Mouse (Mus musculus) cerebellum, adult 9-10 months (tissue): ENCODE measurements around the gene Flt3l.
"Not testable (repeated sequence)": the region's sequence is repeated elsewhere in the genome, so short reads cannot be mapped to it uniquely, and the experiment has no call there.

Experiments
- DNase-seq: peaks from one replicate; pipeline ENCODE4 v3.0.0; 2022

Gene Flt3l

DNA sequence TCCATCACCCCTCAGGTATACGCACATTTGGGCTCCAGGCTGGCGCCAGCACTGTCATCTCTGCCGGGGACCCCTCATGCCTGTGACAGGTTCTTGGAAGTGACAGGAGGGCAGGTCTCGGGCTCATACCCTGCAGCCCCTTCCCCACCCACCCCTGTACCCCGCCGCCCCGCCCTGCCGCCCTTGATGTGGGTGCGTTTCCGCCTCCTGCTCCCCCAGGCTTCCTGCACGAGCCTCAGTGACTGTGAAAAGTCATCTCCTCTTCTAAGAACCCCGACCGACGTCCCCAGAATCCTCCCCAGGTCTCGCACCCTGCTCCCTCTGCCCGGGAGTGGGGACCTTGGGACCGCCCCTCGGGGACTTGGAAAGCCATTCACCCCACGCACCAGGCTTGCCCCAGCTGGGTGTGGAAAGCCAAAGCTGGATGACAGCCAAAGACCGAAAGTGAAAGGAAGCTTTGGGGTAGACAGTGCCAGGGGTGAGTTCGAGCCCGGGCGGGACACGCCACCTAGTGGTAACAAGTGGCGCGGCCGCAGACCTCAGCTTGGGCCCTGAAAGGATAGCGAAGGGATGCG is at the start of gene Flt3l, which contains the start of gene Gm45713:
Gene Flt3l, minus strand, starts transcription at position 440 of the 575 bp plus-strand sequence.
Gene Gm45713, minus strand, starts transcription at position 239 of the 575 bp plus-strand sequence.
- peak; percentile 94 for DNase-seq

DNA sequence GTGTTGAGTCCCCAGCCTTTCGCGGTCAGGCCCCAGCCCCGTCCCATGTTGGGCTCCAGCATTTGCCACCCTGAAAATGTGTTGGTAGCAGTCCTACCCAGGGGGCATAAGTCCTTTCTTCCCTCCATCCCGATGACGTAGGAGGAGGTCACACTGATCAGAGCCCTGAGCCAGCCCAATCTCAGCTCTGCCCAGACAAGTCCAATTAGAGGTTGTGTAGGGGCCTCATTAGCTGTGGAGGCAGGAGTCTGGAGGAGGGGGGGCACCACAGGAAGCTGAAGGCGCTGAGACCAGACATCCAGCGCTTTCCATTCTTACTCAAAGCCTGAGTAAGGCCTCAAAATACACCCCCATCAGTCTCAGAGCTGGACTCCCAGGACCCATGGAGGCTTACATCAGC is 49.7 kb upstream of the Flt3l start:
- no peak for DNase-seq

DNA sequence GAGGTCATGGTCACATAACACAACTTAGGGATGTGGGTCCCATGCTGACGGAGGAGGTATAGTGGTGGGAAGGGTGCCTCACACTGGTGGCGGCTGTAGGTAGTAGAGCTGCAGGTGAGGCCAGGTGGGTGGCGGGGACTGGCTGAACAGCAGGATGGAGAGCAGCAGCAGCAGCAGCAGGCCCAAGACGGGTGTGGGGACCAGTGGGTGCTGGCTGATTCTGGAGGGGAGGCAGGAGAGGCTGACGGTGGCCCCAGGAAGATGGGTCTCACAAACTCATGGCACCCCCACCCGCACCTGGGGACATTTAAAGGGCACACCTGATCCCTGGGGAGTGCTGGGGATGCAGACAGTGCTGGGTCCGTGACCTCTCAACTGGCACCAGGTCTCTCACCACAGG is 47.4 kb upstream of the Flt3l start:
- no peak for DNase-seq

DNA sequence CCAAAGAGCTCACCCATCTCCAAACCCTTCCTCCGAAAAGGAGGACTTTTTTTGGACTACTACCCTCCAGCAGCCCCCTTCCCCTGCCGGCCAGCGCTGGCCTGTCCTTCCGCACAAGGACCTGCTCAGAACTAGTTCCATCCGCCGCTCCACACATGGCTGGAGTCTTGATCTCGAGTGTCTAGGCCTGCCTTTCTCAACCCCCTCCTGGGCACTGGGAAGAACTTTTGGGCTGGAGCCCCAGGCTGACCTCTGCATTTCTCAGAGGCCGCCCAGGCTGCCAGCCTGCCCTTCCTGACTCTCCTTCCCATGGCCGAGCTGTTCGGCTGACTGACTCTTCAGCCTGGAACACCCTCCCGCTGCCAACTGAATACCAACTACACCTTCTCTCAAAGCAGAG is 46.4 kb upstream of the Flt3l start:
- DNase-seq, result peak; percentile 51

DNA sequence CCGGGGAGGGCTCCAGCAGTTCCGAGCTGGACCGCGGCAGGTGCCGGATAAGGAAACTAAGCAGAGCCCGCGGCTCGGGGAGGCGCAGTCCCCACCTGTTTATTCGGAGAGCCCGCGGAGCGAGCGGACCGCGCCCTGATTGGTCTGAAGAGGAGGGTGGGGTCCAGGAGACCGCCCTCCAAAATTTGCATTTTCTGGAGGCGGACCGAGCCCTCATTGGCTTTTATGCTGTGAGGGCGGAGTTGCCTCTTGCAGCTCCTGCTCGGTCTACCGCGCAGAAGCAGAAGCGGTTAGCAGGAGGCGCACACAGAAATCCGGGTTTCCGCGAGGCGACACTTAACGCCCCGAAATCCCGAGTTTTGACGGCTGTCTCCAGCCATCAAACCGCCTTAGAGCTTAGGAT is 46.0 kb upstream of the Flt3l start:
- peak; percentile 89 for DNase-seq

DNA sequence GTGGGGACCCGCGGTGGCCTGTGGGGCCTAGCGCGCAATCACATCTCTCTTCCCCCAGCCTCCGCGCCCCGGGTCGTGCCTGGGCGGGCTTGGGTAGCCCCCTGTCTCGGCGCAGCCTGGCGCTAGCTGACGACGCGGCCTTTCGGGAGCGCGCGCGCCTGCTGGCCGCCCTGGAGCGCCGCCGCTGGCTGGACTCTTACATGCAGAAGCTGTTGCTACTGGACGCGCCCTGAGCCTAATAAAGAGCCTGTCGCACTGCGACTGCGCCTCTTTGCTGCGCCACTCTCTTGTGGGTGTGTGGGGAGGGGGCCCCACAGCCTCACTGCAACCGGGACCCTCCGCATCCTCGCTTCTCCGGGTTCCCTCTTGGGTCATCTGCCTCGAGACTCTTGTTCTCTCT is 45.3 kb upstream of the Flt3l start:
- DNase-seq, result no peak

DNA sequence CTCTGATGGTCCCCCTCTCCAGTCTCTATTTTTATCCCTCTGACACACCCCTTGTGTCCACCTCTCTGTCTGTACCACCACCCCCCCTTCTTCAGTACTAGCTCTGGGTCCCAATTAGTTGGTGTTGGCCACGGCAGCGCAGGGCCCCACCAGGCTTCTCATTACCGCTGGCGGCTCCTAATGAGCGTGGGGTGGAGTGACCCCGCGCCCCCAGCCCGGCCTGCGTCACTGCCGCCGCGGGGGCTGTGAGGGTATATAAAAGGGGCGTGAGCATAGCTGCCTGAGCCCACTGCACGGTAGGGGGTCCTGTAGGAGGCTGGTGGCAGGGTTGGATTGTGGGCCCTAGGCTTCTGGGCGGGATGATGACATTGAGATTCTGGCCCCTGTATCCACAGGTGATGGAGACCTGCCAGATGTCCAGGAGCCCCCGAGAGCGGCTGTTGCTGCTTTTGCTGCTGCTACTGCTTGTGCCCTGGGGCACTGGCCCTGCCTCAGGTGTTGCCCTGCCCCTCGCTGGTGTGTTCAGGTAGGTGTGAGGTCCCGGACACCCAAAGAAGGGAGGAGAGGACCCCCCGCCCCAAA is 44.8 kb upstream of the Flt3l start, which contains the start of gene Pth2:
Gene Pth2, plus strand, starts transcription at position 100 of the 582 bp plus-strand sequence.
- peak; percentile 63 for DNase-seq

DNA sequence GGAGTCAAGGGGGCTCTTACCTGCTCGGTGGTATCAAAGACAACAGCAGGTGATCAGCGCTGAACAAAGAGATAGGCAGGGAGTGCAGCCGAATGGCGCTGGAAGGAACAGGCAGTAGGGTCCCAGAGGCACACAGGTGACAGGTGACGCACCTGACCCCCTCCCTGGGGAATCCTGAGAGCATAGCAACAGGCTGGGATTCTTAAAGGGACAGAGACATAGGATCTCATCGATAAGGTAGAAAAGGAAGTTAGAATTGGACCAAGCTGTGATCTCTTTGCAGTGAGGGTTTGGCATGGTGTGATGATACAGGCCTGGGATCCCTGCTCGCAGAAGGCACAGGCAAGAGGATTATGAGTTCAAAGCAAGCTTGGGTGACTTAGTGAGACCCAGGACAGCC is 43.2 kb upstream of the Flt3l start, which contains the start of gene Gfy:
Gene Gfy, minus strand, starts transcription at position 101 of the 400 bp plus-strand sequence.
- DNase-seq, result no peak

DNA sequence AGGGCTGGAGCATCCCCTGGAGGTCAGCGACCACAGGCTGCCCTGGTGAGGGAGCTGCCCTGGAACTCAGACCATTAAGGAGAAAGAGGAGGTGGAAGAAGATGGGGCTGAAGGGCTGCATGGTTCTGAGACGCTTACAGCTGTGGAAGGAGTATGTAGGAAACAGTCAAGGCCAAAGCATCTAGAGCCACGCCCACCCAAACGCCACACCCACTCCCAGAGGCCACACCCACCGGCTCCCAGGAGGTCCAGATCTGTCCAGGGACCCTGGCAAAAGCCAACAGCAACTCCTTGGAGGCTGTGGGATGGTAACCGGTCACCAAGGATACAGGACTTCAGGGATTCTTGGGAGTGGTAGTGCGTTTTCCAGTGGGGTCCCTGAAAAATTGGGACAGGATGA is 42.3 kb upstream of the Flt3l start:
- DNase-seq, result no peak

DNA sequence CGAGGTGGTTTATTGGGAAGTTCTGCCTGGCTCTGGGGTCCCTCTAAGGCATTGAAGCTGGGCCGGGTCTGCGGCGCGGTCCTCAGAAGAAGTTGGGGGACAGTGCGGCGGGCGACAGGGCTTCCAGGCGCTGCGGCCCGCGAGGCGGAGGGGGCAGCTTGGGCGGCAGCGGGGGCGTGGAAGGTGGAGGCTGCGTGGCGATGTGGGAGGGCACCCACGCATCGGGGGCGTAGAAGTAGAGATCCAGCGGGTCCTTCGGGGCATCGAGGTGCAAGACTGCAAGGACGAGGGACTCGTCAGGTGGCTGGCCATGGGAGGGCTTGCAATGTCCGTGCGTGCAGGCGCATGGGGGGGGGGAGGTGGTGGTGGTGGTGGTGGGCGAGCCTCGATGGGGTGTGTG is 40.1 kb upstream of the Flt3l start:
- DNase-seq, result no peak

DNA sequence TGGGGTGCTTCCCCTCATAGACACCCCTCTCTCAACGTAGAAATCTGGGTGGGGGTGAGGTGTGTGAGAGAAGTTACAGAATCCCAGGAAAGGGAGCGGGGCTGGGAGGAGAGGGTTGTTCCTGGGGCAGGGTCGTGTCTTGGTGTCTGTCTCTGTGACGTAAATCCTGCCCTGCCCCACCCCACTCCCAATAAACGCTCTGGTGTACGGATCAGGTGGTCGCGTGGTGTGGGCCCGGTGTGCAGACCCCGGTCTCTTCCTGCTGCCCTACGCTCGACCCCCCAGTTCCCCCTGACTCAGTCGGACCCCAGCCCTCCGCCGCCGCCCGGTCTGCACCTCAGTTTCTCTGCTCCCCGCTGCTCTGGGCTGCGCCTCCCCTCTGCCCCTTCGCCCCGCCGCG is 39.7 kb upstream of the Flt3l start:
- DNase-seq, result no peak

DNA sequence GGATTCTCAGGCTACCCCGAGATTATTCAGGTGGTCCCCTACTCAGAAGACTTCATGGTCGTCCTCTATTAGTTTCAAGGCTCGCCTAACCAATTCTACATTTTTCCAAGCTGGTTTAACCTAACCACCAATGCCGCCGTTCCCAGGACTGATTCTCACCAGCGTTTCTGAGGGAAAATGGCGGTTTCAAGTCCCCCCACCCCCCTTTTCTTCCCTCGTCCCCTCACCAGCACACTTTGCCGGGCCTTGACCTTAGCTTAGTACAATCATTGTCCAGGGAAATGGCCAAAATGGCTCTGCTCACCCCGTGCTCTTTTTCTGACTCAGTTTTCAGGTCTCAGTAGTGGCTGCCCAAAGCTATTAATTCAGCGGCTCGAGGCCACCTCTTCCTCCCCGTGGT is 39.2 kb upstream of the Flt3l start:
- DNase-seq, result no peak

DNA sequence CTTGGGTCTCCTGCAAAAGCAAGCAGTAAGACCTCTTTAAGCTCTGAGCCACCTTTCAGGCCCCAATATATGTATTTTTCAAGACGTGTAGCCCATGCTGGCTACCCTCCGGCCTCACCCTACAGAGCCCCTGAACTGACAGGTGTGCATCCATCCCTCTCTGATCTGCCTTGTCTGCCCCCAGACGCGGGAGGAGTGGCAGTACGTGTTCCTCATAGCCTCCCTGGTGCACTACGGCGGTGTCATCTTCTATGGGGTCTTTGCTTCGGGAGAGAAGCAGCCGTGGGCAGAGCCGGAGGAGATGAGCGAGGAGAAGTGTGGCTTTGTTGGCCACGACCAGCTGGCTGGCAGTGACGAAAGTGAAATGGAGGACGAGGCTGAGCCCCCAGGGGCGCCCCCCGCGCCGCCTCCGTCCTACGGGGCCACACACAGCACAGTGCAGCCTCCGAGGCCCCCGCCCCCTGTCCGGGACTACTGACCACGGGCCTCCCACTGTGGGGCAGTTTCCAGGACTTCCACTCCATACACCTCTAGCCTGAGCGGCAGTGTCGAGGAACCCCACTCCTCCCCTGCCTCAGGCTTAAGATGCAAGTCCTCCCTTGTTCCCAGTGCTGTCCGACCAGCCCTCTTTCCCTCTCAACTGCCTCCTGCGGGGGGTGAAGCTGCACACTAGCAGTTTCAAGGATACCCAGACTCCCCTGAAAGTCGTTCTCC is 38.5 kb upstream of the Flt3l start:
- no peak for DNase-seq

DNA sequence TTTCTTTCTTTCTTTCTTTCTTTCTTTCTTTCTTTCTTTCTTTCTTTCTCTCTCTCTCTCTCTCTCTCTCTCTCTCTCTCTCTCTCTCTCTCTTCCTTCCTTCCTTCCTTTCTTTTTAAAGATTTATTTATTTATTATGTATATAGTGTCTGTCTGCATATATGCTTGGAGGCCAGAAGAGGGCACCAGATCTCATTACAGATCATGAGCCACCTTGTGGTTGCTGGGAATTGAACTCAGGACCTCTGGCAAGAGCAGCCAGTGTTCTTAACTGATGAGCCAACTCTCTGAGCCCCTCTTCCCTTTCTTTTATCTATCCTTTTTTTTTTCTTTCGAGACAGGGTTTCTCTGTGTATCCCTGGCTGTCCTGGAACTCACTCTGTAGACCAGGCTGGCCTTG is 37.5 kb upstream of the Flt3l start:
- DNase-seq, result not testable (repeated sequence)

DNA sequence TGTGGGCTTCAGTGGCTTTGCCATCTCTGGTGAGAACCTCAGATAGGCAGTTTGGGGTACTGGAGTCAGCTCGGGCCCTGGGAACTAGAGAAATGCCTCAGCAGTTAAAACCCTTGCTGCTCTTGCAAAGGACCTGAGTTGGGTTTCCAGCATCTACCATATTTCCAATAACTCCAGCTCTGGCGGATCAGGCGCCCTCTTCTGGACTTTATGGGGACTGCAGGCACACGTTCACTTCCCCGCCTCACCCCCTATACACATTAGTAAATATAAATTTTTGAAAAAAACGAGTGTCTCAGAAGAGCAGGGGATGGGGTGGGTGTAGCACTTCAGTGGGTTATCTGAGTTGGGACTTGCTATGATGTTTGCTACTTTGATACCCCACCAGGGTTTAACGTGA is 36.7 kb upstream of the Flt3l start:
- no peak for DNase-seq

DNA sequence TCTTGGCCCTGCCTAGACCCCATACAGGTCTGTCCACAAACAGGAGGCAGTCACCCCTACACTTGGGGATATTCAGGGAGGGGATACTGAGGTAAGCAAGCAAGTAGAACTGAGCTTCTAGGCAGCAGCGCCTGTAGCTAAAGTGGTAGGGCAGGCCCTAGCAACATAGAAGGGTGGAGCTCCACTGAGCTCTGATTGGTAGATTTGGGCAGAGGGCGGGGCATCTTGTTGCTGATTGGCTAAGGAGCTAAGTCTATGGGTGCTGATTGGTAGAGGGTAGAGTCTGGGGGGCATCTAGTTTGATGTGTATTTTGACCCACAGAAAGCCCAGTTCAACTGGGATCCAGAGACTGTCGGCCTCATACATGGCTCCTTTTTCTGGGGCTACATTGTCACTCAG is 33.3 kb upstream of the Flt3l start:
- DNase-seq, result peak; percentile 83

DNA sequence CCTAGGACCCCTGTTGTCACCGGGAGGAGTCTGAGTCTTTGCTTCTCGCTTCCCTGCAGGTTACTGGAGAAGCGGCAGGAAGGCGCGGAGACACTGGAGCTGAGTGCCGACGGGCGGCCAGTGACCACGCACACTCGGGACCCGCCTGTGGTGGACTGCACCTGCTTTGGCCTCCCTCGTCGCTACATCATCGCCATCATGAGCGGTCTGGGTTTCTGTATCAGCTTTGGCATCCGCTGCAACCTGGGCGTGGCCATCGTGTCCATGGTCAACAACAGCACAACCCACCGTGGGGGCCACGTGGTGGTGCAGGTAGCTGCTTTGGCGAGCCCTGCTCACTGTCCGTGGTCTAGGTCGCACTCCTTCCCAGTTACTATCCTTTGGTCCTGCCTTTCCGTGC is 32.4 kb upstream of the Flt3l start:
- peak; percentile 81 for DNase-seq

DNA sequence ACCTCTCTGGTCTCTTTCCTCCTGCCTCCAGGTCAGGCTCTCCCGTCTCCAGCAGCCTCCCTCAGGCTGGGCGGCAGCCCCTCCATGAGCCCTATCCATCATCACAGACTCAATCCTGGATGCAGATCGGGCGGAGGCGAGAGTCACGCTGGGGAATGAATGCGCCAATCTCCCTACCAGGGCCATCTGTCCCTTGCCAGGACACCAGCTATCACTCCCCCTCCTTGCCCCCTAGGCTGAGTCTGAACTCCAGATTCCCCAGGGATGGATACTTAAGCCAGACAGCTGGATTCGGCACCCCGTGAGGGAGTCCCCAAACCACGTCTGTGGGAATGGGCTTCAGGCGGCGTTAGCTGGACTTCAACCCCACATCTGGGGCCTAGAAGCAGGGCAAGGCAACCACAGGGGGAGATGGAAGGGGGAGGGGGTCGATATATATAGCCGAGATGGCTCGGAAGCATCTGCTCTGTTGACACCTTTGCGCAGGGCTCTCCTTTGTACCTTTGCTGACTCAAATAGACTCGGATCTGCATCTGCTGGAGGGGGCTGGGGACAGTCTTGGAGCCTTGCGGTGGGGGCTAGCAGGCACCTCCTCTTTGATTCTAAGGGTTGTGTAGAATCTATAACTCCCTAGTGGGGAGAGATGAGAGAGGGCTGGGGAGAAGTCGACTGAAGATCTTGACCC is 31.7 kb upstream of the Flt3l start:
- DNase-seq, result peak; percentile 91

DNA sequence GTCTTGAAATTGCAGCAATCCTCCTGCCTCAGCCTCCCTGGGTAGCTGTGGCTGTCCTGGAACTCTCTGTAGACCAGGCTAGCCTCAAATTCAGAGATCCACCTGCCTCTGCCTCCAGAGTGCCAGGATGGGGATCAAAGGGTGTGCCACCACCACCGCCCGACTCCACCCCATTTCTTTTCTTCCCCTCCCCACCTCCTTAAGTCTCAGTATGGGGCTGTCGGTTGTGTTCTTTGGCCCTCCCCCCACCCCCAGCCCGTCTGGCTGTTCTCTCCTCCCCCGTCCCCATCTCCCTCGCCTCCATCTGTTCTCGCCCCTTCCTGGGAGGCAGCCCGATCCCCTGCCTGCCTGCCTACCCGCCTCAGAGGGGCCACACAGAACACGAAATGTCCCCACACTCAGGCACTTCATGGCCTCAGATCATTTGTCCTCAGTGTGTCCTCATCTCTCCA is 30.7 kb upstream of the Flt3l start:
- peak; percentile 77 for DNase-seq

DNA sequence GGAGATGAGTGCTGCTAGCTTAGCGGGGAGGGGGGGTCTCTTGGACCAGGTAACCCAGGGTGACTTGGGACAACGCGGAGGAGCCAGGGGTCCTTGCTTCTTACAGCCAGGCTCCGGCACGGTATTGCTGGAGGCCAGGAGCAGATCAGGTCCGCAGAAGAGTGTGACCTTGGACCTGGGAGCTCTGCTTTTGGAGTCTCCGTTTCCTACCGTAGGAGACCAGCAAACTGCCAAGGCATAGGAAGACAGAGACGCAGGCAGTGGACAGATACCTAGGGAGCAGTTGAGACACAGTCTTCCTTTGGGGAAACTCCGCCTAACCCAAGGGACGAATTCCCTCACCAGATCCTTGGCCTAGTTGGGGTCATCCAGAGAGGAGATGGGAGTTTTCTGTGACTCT is 29.5 kb upstream of the Flt3l start:
- no peak for DNase-seq

DNA sequence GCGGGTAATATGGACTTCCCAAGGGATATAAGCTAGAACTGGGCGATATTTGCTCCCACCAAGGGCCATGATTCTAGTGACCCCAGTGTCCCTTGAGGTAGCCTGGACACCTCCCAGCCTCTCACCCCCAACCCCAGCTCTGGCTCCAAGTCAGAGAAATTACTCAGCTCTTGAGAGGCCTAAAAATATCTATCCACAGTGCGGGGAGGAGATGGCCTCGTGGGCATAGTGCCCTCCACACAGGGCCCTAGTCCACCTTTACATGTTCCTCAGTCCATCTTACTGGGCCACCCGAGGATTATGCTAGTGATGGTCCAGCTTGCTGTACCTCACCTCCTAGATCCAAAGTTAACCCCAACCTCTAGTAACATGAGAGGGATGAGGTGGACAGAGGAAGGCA is 28.6 kb upstream of the Flt3l start:
- peak; percentile 84 for DNase-seq

DNA sequence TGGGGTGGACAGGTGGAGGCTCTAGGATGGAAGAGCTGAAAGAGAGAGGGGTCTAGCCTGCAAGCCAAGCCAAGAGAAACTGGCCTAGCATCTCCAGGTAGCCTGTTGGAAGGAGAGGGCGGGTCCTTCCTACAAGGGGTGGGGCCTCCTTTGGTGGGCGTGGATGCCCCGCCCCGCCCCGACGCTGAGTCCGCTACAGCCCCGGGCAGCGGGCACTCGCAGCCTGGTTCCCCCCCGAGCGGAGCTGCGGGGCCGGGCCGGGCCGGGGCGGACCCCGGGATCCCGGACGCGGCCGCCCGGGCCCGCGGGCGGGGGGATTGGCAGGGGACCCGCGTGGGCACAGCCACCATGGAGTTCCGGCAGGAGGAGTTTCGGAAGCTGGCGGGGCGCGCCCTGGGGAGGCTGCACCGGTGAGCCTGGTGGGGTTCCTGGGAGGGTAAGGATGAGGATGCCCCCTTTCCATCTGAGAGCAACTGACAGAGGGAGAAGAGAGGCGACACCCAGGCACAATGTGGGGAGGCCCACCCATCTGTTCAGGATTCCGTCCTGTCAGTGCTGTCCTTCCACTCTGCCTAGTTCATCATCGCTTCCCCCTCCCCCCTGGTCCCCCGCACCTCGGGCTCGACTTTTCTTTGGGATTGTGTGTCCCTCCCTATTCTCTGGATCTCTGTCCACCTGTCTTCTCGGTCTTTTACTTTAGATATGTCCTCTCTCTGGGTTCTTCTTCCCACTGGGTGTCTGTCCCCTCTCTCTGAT is 27.7 kb upstream of the Flt3l start, which contains the start of gene Slc17a7:
Gene Slc17a7, plus strand, starts transcription at position 215 of the 756 bp plus-strand sequence.
- DNase-seq, result peak; percentile 87
